Mouse (Mus musculus): ENCODE data around the gene Sik3.

- no peak for TF ChIP-seq CTCF (IDR thresholded peaks at IDR 0.05; ENCODE audit: low read depth)
- no peak for TF ChIP-seq EP300 (IDR thresholded peaks at IDR 0.05; ENCODE audit: low read depth)
Observed at GRCm38 (mm10) chr9:46015081-46015551, 2.5 kb downstream of the Sik3 start.

All from liver, postnatal 0 days (tissue).